Mouse (Mus musculus): ENCODE results near the gene Tnfaip3.

GRCm38 (mm10) chr10:18959777-18960492 is 55.5 kb downstream of the Tnfaip3 start:
- no peak for TF ChIP-seq CTCF (IDR thresholded peaks at IDR 0.05; ENCODE audit: low read depth)
- TF ChIP-seq EP300 (IDR thresholded peaks at IDR 0.05; ENCODE audit: low read depth): no peak

All from liver, postnatal 0 days (tissue).